Mouse (Mus musculus) left cerebral cortex, adult 2 months (tissue): ENCODE measurements around the gene Tbcb. TPM values are rescaled to one million over a fixed set of nuclear protein-coding genes. Genes with fewer than 3 reads are reported as not detected.
"Not testable (repeated sequence)": the region's sequence is repeated elsewhere in the genome, so short reads cannot be mapped to it uniquely, and the experiment has no call there.

Source experiments
- DNase-seq, 2 experiments: peaks; one replicate each; pipeline ENCODE4 v3.0.0; 2021 to 2022; ENCODE audit warnings: low spot score in 2 of 2, mixed read lengths in 1 of 2; ENCODE audit errors: extremely low spot score in 1 of 2
- H3K27ac ChIP-seq: fragments of 200-600 bp; 2 replicates; pipeline ENCODE4 v1.8.1; 2022
- H3K4me3 ChIP-seq: fragments of 200-600 bp; 2 replicates; pipeline ENCODE4 v1.8.1; 2022
- CTCF ChIP-seq: fragments of 200-600 bp; IDR thresholded peaks from 2 replicates; pipeline ENCODE4 v1.8.1; 2022; ENCODE audit warnings: antibody characterized with exemption, mild to moderate bottlenecking, moderate library complexity
- intact Hi-C: fragments of 180-260 bp; cut with DNase I; formaldehyde crosslinking; loops from one replicate; pipeline ENCODE4 v1.15.1; 2025
- total RNA-seq, 2 experiments: library from RNA; stranded (reverse); gene quantifications; 2 replicates each; pipeline ENCODE4 v1.2.3; 2021

The Tbcb gene
- total RNA-seq, 2 experiments from 2014 or later: 125 to 133 TPM

DNA sequence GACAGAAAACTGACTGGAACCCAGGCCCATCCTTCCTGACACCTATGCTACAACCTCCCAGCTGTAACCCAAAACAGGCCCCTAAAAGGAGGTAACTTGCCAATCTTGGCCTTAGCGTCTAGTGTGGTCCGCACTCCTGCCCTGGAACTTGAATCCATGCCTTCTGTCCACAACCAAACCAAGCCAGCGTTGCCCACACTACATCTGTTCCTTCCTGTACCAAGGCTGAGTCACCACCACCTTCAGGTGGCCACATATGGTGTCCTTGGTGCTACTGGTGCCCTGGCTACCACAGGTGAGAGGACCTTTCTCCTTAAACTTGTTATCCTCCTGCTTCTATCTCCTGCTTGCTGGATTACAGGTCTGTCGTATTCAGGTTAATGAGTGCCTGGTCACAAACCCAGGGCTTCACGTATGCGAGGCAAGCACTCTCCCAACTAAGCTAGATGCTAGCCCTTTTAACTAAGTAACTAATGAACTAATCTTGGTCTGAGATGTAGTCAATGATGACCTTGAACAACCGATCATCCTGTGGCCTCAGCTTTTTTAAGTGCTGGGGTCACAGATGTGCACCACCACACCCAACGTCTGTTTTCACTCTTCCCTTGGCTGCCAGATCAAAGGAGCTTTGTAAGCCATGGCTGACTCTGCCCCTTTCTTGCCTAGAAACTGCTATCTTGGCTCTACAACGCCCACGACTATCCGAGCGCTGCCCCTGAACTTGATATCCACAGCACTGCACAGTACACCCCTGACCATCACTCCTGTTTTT lies 43.5 kb downstream of the Tbcb start:
- no peak for TF ChIP-seq CTCF

DNA sequence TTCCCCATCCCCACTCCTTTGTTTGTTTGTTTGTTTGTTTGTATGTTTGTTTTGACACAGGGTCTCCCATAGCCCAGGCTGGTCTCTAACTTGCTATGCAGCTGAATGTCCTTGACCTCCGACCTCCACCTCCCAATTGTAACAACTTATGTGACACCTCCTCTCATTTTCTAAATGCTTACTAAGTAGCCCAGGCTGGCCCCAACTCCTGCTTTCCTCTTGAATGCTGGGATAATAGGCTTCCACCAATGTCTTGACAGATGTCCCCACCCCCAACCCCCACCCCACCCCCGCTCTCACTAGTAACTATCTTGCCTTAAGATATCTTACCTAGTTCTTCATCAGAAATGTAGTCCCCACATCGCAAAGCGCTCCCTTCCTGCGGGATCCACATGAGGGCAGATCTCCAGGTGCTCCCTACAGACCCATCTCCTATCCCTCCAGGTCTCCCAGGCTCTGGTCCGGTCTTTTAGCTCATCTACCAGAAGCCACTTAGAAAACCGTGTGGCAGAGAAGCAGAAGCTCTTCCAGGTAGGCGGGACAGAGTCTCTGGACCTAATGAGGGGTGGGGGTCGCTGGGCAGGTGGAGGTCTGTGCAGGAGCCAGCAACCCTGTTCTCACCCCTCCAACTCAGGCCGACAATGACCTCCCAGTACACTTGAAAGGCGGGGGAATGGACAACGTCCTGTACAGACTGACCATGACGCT lies 47.3 kb downstream of the Tbcb start:
- DNase-seq: no peak
- Histone ChIP-seq H3K4me3 (no peak overlapping the region), H3K27ac (no peak overlapping the region)
- TF ChIP-seq CTCF: no peak
- intact Hi-C loops: loop anchor here (5.0 to 10.0 kb wide), 2 partner anchors 33 to 250 kb away; no protein-coding TSS in a partner anchor

More for the DNA sequence above, 43.5 kb downstream of the Tbcb start:
- no peak for DNase-seq
- H3K4me3 ChIP-seq: no peak overlapping the region
- H3K27ac ChIP-seq: no peak overlapping the region
- intact Hi-C loops: loop anchor here (10.0 kb wide), 1 partner anchor 246 kb away; no protein-coding TSS in a partner anchor

DNA sequence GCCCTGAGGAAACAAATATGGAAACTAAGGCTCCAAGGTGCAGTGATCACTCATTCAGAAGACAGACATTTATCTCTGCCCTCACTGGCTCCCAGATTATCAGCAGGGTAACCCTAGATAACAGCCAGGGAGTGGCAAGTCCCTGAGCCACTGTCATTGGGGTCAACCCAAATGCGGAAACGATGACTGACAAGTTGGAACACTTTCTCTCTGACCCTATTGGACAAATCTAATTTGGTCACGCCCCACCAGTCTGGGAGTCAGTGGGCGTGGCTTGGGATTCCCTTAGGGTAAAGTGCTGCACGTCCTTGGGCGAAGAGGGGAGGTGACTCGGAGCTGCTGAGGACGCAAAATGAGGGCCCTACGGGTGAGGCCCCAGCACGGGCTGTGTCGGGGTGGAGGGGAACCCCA lies 48.2 kb downstream of the Tbcb start, which contains the start of gene Cox7a1:
Gene Cox7a1, plus strand, starts transcription at position 266 of the 411 bp plus-strand sequence.
- H3K4me3 ChIP-seq: peak within 1 kb of the TSS; percentile 13
- TF ChIP-seq CTCF: no peak
- intact Hi-C loops: loop anchor here (5.0 to 10.0 kb wide), 2 partner anchors 33 to 251 kb away; no protein-coding TSS in a partner anchor

DNA sequence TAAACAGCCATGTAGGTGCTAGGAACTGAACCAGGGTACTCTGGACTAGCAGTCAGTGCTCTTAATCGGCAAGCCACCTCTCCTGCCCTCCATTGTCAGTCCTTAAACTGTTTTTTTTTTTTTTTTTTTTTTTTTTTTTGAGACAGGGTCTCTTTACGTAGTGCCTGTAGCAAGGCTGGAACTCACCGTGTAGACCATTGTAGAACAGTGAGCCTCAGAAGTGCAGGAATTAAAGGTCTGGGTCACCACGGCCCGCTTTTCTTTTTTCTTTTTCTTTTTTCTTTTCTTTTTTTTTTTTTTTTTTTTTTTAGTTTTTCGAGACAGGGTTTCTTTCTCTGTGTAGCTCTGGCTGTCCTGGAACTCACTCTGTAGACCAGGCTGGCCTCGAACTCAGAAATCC lies 48.9 kb downstream of the Tbcb start:
- intact Hi-C loops: loop anchor here (5.0 to 10.0 kb wide), 2 partner anchors 34 to 252 kb away; no protein-coding TSS in a partner anchor
- not testable (repeated sequence) for H3K27ac ChIP-seq, DNase-seq, H3K4me3 ChIP-seq

More for the DNA sequence above, 48.2 kb downstream of the Tbcb start, which contains the start of gene Cox7a1:
- DNase-seq: peak; percentile 43 to 48
- H3K27ac ChIP-seq: no peak within 1 kb of the TSS

DNA sequence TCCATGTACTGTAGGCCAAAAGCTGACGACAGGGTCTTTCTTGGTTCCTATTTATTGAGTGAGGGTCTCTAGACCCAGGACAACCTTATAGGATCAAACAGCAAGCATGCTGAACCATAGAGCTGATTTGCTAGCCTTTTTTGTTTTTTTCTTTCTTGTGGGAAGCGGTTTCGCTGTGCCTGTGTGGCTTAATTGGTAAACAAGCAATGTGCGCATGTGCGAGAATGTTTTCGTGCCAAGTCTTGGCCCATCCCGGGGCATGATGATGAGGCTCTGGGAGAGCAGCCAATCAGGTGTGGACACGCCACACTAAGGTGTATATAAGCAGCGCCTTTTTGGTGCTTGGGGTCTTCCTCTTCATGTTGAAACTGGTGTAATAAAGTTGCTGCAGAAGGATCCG lies 50.1 kb downstream of the Tbcb start:
- not testable (repeated sequence) for H3K4me3 ChIP-seq, DNase-seq
- intact Hi-C loops: loop anchor here (1.0 to 10.0 kb wide), 3 partner anchors 23 to 253 kb away; no protein-coding TSS in a partner anchor
- H3K27ac ChIP-seq: peak overlapping the region; percentile 44; the same call in 1 of the 2 replicates

DNA sequence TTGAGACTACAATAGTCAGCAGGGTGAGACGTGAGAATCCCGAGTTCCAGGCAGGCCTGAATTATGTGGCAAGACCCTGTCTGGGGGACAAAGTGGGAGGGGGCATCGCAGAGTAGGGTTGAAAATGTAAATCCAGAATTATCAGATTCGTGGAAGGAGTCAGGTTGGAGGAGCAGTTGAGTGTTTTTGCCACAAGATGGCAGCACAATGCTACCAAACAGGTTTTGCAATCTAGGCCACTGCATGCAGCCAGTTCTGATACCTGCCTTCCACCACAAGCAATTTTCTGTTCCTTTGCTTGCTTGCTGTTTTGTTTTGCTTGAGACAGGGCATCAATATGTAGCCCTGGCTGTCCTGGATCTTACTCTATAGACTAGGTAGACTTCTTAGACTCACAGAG lies 50.8 kb downstream of the Tbcb start:
- peak overlapping the region; percentile 44; the same call in 1 of the 2 replicates for H3K27ac ChIP-seq
- peak; percentile 77 for TF ChIP-seq CTCF

DNA sequence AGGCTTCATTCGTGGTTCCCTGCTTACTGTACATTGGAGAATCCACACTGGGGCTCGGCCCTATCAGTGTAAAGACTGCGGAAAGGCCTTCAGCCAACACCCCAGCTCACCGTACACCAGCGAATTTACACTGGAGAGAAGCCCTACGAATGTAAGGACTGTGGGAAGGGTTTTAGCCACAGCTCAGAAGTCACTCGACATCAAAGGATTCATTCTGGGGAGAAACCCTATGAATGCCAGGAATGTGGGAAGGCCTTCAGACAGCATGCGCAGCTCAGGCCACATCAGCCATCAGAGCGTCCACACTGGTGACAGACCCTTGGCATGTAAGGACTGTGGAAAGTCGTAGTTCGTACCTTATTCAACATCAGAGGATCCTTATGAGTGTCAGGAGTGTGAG lies 53.8 kb downstream of the Tbcb start:
- TF ChIP-seq CTCF: no peak
- Histone ChIP-seq H3K4me3 (no peak overlapping the region), H3K27ac (no peak overlapping the region)
- intact Hi-C loops: no loop called here
- DNase-seq: no peak

More for the DNA sequence above, 50.8 kb downstream of the Tbcb start:
- no peak overlapping the region for H3K4me3 ChIP-seq
- peak; percentile 68 for DNase-seq
- intact Hi-C loops: loop anchor here (1.0 to 10.0 kb wide), 3 partner anchors 24 to 253 kb away; no protein-coding TSS in a partner anchor

DNA sequence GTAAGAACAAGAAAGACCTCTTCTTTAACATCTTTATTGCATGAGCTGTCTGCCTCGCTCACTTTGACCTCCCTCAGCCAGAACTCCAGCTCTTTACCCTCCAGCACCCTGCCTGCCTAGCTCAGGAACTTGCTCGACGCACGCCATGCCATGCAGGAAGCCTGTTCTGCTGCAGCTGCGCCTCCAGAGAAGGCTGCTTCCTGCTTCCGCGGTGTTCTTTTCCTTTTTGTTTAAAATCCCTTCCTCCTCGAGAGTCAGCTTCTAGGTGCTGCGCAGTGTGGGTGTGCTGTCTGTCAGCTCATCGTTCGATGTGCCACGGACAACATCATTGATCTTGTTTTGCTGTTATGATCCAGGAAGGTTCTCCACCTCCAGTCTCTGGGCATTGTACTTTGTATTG lies 55.6 kb downstream of the Tbcb start:
- intact Hi-C loops: no loop called here

More for the DNA sequence above, 55.6 kb downstream of the Tbcb start:
- Histone ChIP-seq H3K4me3 (no peak overlapping the region), H3K27ac (no peak overlapping the region)
- DNase-seq: no peak
- TF ChIP-seq CTCF: no peak

Other genes starting within 250 kb of the Tbcb start
- gene Zfp568, start 248.3 kb downstream of the Tbcb start, total RNA-seq: 1 to 10 TPM; 3.6 to 3.9 TPM
- 1 to 10 TPM; 6.8 to 7.8 TPM for gene Zfp14, start 180.9 kb downstream of the Tbcb start, total RNA-seq
- gene Zfp82, start 159.4 kb downstream of the Tbcb start, total RNA-seq: 1 to 10 TPM; 3.6 to 3.8 TPM
- 1 to 10 TPM; 1.1 to 1.4 TPM for gene Gm26920, start 141.9 kb downstream of the Tbcb start, total RNA-seq
- gene Zfp566, start 141.7 kb downstream of the Tbcb start, total RNA-seq: 1 to 10 TPM; 7.0 to 7.2 TPM
- 10 to 100 TPM; 71.7 to 72.1 TPM for gene Zfp260, start 137.5 kb downstream of the Tbcb start, total RNA-seq
- gene Zfp382, start 110.3 kb downstream of the Tbcb start, total RNA-seq: 10 to 100 TPM; 34.3 to 37.8 TPM
- gene Zfp146, start 62.5 kb downstream of the Tbcb start, total RNA-seq: 10 to 100 TPM; 47.3 to 49.9 TPM
- gene Cox7a1, start 48.1 kb downstream of the Tbcb start, total RNA-seq: 1 to 10 TPM; 2.9 to 7.2 TPM
- 100 to 1,000 TPM; 173 to 175 TPM for gene Capns1, start 33.5 kb downstream of the Tbcb start, total RNA-seq
- 10 to 100 TPM; 53.3 to 56.3 TPM for gene Polr2i, start 324 bp downstream of the Tbcb start, total RNA-seq
- not detected for gene Ovol3, start 3.5 kb upstream of the Tbcb start, total RNA-seq
- not detected for gene Thap8, start 47.8 kb upstream of the Tbcb start, total RNA-seq
- 1 to 10 TPM; 1.0 to 1.6 TPM for gene Wdr62, start 48.1 kb upstream of the Tbcb start, total RNA-seq
- gene Clip3, start 59.5 kb upstream of the Tbcb start, total RNA-seq: 100 to 1,000 TPM; 488 to 492 TPM
- gene Alkbh6, start 76.4 kb upstream of the Tbcb start, total RNA-seq: 10 to 100 TPM; 65.7 to 71.4 TPM
- 10 to 100 TPM in 1 of 2 experiments, 1 to 10 TPM in 1; 8.8 to 19.2 TPM for gene Syne4, start 82.5 kb upstream of the Tbcb start, total RNA-seq
- gene E130208F15Rik, start 89.5 kb upstream of the Tbcb start, total RNA-seq: under 1 TPM in 1 of 2 experiments, not detected in 1; 0.66 TPM
- gene Sdhaf1, start 91.6 kb upstream of the Tbcb start, total RNA-seq: 1 to 10 TPM; 7.0 to 8.0 TPM
- 10 to 100 TPM; 33.0 to 36.4 TPM for gene Lrfn3, start 130.5 kb upstream of the Tbcb start, total RNA-seq
- 10 to 100 TPM; 25.9 to 26.6 TPM for gene Tyrobp, start 181.5 kb upstream of the Tbcb start, total RNA-seq
- gene Hcst, start 187.6 kb upstream of the Tbcb start, total RNA-seq: 1 to 10 TPM in 1 of 2 experiments, not detected in 1; 3.1 TPM
- 1 to 10 TPM; 3.9 to 5.1 TPM for gene Nfkbid, start 189.5 kb upstream of the Tbcb start, total RNA-seq
- gene Aplp1, start 213.3 kb upstream of the Tbcb start, total RNA-seq: 1,000 to 10,000 TPM; 1,205 to 1,260 TPM
- 10 to 100 TPM; 11.0 to 11.9 TPM for gene Kirrel2, start 225.4 kb upstream of the Tbcb start, total RNA-seq
- 1 to 10 TPM in 1 of 2 experiments, under 1 TPM in 1; 0.79 to 1.1 TPM for gene Nphs1, start 226.0 kb upstream of the Tbcb start, total RNA-seq